ENCODE assay signal across 8 mouse cellular contexts in the genomic region with DNA sequence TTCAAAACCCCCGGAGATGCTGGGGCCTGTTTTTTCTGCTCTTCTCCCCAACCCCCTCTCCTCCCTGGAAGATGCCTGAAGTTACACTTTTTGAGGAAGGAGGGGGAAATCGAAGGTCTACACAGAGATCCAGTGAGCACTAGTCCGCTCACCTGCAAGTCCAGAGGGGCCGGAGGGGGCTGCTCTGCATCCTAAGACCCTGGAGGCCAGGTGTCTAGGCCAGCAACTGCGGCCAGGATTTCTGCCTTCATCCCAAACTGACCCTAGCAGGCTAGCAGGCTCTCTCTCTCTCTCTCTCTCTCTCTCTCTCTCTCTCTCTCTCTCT. TPM values are rescaled to one million over a fixed set of nuclear protein-coding genes. Genes with fewer than 3 reads are reported as not detected.
DNase-seq lines count a peak whose midpoint lies in the region; ATAC-seq and TF ChIP-seq lines count a peak whose summit lies in the region.

No protein-coding gene starts in this region.

- TF ChIP-seq CTCF in lung, embryonic 14.5 days (IDR thresholded peaks at IDR 0.05; ENCODE audit: low read depth) = no peak
- TF ChIP-seq CTCF in hindbrain, postnatal 0 days (IDR thresholded peaks at IDR 0.05; ENCODE audit: low read depth) = no peak

- H3K4me1 ChIP-seq in lung, embryonic 14.5 days (ENCODE audit: insufficient read depth) = peaks cover 4% of the 10 kb centered on the region; the same call in 1 of the 2 replicates
- peaks cover 20% of the 10 kb centered on the region for H3K4me1 ChIP-seq in embryonic facial prominence, embryonic 13.5 days
- 0 out of 2 replicates have a peak, but pooled peaks cover 4% of the 10 kb centered on the region for H3K4me1 ChIP-seq in hindbrain, postnatal 0 days (ENCODE audit: insufficient read depth, low read length)
- peaks cover 6% of the 10 kb centered on the region for H3K4me1 ChIP-seq in neural tube, embryonic 12.5 days

- H3K9ac ChIP-seq in lung, embryonic 14.5 days = peak overlapping the region; percentile 78
- peak overlapping the region; percentile 84 for H3K9ac ChIP-seq in embryonic facial prominence, embryonic 13.5 days
- H3K9ac ChIP-seq in hindbrain, postnatal 0 days (replicated peaks; ENCODE audit: low read length) = peak overlapping the region; percentile 74
- H3K9ac ChIP-seq in neural tube, embryonic 12.5 days = peak overlapping the region; percentile 75

- DNase-seq in lung, embryonic 14.5 days = no peak
- DNase-seq in lung, postnatal 36 days = no peak
- DNase-seq in hindbrain, postnatal 0 days (ENCODE audit: low spot score) = no peak
- DNase-seq in left cerebral cortex, adult 11 months (ENCODE audit: low spot score) = no peak
- DNase-seq in layer of hippocampus, adult 8-10 months (ENCODE audit: low spot score in 2 of 2) = no peak

- H3K36me3 ChIP-seq in lung, embryonic 14.5 days (ENCODE audit: insufficient read depth) = peaks cover 5% of the 10 kb centered on the region; the same call in 1 of the 2 replicates
- H3K36me3 ChIP-seq in embryonic facial prominence, embryonic 13.5 days = no peaks in the 10 kb centered on the region
- H3K36me3 ChIP-seq in hindbrain, postnatal 0 days (ENCODE audit: insufficient read depth, low read length) = no peaks in the 10 kb centered on the region
- no peaks in the 10 kb centered on the region for H3K36me3 ChIP-seq in neural tube, embryonic 12.5 days

- H3K27me3 ChIP-seq in lung, embryonic 14.5 days (ENCODE audit: insufficient read depth, low read length) = no peaks in the 10 kb centered on the region
- H3K27me3 ChIP-seq in embryonic facial prominence, embryonic 13.5 days = peaks cover 10% of the 10 kb centered on the region; the same call in 1 of the 2 replicates
- H3K27me3 ChIP-seq in hindbrain, postnatal 0 days (ENCODE audit: insufficient read depth, low read length) = no peaks in the 10 kb centered on the region
- H3K27me3 ChIP-seq in neural tube, embryonic 12.5 days (replicated peaks) = no peaks in the 10 kb centered on the region; the same call in 1 of the 2 replicates

- H3K9me3 ChIP-seq in lung, embryonic 14.5 days (ENCODE audit: low read depth, low read length) = no peaks in the 10 kb centered on the region
- no peaks in the 10 kb centered on the region for H3K9me3 ChIP-seq in embryonic facial prominence, embryonic 13.5 days
- H3K9me3 ChIP-seq in hindbrain, postnatal 0 days (ENCODE audit: low read length) = no peaks in the 10 kb centered on the region
- no peaks in the 10 kb centered on the region for H3K9me3 ChIP-seq in neural tube, embryonic 12.5 days

- 0 out of 2 replicates have a peak, but pooled peaks have one; percentile 1 for ATAC-seq in lung, embryonic 14.5 days (ENCODE audit: insufficient read depth)
- ATAC-seq in embryonic facial prominence, embryonic 13.5 days (ENCODE audit: insufficient number of reproducible peaks, insufficient read depth, low FRiP score, low TSS enrichment, low read depth) = peak; percentile 1; the same call in 1 of the 2 replicates
- ATAC-seq in hindbrain, postnatal 0 days = no peak
- peak; percentile 14 for ATAC-seq in neural tube, embryonic 12.5 days (ENCODE audit: low FRiP score, low read depth)
- no peak for ATAC-seq in CD4-positive, CD25-positive, alpha-beta regulatory T cell, adult 4 months

- peak overlapping the region; percentile 71 for H3K4me3 ChIP-seq in lung, embryonic 14.5 days (ENCODE audit: low read depth, low read length)
- peak overlapping the region; percentile 72 for H3K4me3 ChIP-seq in embryonic facial prominence, embryonic 13.5 days
- H3K4me3 ChIP-seq in hindbrain, postnatal 0 days (ENCODE audit: low read length) = peak overlapping the region; percentile 80
- peak overlapping the region; percentile 71 for H3K4me3 ChIP-seq in neural tube, embryonic 12.5 days

- H3K4me2 ChIP-seq in lung, embryonic 14.5 days = peak overlapping the region; percentile 88
- H3K4me2 ChIP-seq in embryonic facial prominence, embryonic 13.5 days = peak overlapping the region; percentile 84
- peak overlapping the region; percentile 90 for H3K4me2 ChIP-seq in hindbrain, postnatal 0 days (ENCODE audit: low read depth, low read length)
- H3K4me2 ChIP-seq in neural tube, embryonic 12.5 days (replicated peaks) = peak overlapping the region; percentile 86

- peak overlapping the region; percentile 91; the same call in 1 of the 2 replicates for H3K27ac ChIP-seq in lung, embryonic 14.5 days (ENCODE audit: low read depth)
- peak overlapping the region; percentile 82; the same call in 1 of the 2 replicates for H3K27ac ChIP-seq in embryonic facial prominence, embryonic 13.5 days
- peak overlapping the region; percentile 78; the same call in 1 of the 2 replicates for H3K27ac ChIP-seq in hindbrain, postnatal 0 days
- H3K27ac ChIP-seq in neural tube, embryonic 12.5 days = no peak overlapping the region

- 5% methylated on average over 5 of the region's 5 CpGs for WGBS in lung, embryonic 14.5 days
- 7% methylated on average over 5 of the region's 5 CpGs for WGBS in embryonic facial prominence, embryonic 13.5 days
- WGBS in hindbrain, postnatal 0 days = 6% methylated on average over 5 of the region's 5 CpGs
- WGBS in neural tube, embryonic 12.5 days = 4% methylated on average over 5 of the region's 5 CpGs

RNA-seq across cellular contexts. Expression of a gene that starts 0.8 kb away (rescaled TPM):
- polyA plus RNA-seq in lung, embryonic 14.5 days (2014; fragmentation: Nextera tagmentation; extraction: Ambion mirVana) = 23.4 and 24.7 TPM in 2 replicates
- polyA plus RNA-seq in embryonic facial prominence, embryonic 13.5 days (2015; fragmentation: Nextera tagmentation; extraction: Ambion mirVana) = 15.7 and 17.2 TPM in 2 replicates
- 11.0 and 11.6 TPM in 2 replicates for total RNA-seq in hindbrain, postnatal 0 days (2014; rRNA removed)
- 10.7 and 11.6 TPM in 2 replicates for polyA plus RNA-seq in hindbrain, postnatal 0 days (2015; fragmentation: Nextera tagmentation; extraction: Ambion mirVana)
- polyA plus RNA-seq in neural tube, embryonic 12.5 days (2016; fragmentation: Nextera tagmentation; extraction: Ambion mirVana) = 8.6 and 10.9 TPM in 2 replicates
- 10 to 100 TPM; 69.5 to 73.5 TPM for polyA plus RNA-seq in CD4-positive, CD25-positive, alpha-beta regulatory T cell, adult 4 months (2017; shearing (Covaris generic))
- total RNA-seq in layer of hippocampus, adult 8-10 months (2022) = 10 to 100 TPM; 27.1 to 31.0 (median 29.0) TPM

Comparison
In these comparisons a context has a peak if more than half of its experiments do, and no peak if none do; other contexts are left out.
1. ATAC-seq: peak in lung, embryonic 14.5 days (single experiment), embryonic facial prominence, embryonic 13.5 days (single experiment) and neural tube, embryonic 12.5 days (single experiment); none in hindbrain, postnatal 0 days (single experiment) and CD4-positive, CD25-positive, alpha-beta regulatory T cell, adult 4 months (single experiment).
2. Peak in every context shown above with its lines, with median percentiles within 50 percentile points of each other: H3K4me2 ChIP-seq, H3K4me3 ChIP-seq and H3K9ac ChIP-seq.